11 mouse cellular contexts compared by ENCODE assay signal in the genomic region with DNA sequence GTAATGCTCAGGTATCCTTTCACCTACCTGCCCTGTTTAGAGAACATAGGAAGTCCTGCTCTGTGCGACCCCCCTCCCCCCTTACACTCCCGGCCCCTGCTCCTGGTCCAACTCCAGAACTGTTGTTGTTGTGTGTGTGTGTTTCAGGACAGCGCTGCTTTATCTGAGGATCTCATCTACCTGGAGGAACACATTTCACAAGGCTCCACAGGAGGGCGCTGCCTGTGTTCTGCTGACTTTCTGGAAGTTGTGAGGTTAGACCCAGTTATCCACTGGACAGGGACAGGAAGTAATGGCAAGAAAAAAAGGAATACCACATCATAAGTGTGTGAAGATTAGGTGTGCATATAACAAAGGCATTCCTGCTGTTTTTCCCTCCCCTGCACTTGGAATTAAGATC.
DNase-seq lines count a peak whose midpoint lies in the region; ATAC-seq and TF ChIP-seq lines count a peak whose summit lies in the region.
"Had no signal": no experiment of that assay in that cellular context is flagged by ENCODE, and none has a peak within 500 bp of the region (broad histone marks: within the 10 kb centered on the region; RNA-seq: fewer than 3 reads in every experiment).

No protein-coding gene starts in this region.

- H3K4me3 ChIP-seq in hindbrain, embryonic 11.5 days (ENCODE audit: low read depth, low read length): no peak overlapping the region
- H3K4me3 ChIP-seq in hindbrain, embryonic 14.5 days (replicated peaks; ENCODE audit: low read length): no peak overlapping the region
- H3K4me3 ChIP-seq in stomach, postnatal 0 days (ENCODE audit: low read depth, low read length): no peak overlapping the region
- H3K4me3 ChIP-seq: liver, embryonic 15.5 days; neural tube, embryonic 15.5 days had no signal

- H3K9me3 ChIP-seq in hindbrain, embryonic 11.5 days (ENCODE audit: control insufficient read depth, low read length): no peaks in the 10 kb centered on the region
- no peaks in the 10 kb centered on the region for H3K9me3 ChIP-seq in hindbrain, embryonic 14.5 days (ENCODE audit: control insufficient read depth, low read length)
- no peaks in the 10 kb centered on the region for H3K9me3 ChIP-seq in stomach, postnatal 0 days (ENCODE audit: control insufficient read depth, low read length)
- H3K9me3 ChIP-seq: liver, embryonic 15.5 days; neural tube, embryonic 15.5 days had no signal

- no peak overlapping the region for H3K4me2 ChIP-seq in hindbrain, embryonic 11.5 days (replicated peaks; ENCODE audit: low read depth, low read length)
- no peak overlapping the region for H3K4me2 ChIP-seq in hindbrain, embryonic 14.5 days (replicated peaks)
- no peak overlapping the region for H3K4me2 ChIP-seq in stomach, postnatal 0 days (replicated peaks; ENCODE audit: low read depth)
- H3K4me2 ChIP-seq: liver, embryonic 15.5 days; neural tube, embryonic 15.5 days had no signal

- no peak overlapping the region for H3K27ac ChIP-seq in hindbrain, embryonic 11.5 days (ENCODE audit: low read depth, low read length)
- no peak overlapping the region for H3K27ac ChIP-seq in hindbrain, embryonic 14.5 days
- no peak overlapping the region for H3K27ac ChIP-seq in stomach, postnatal 0 days (replicated peaks)
- H3K27ac ChIP-seq: liver, embryonic 15.5 days; neural tube, embryonic 15.5 days had no signal

- TF ChIP-seq CTCF in stomach, postnatal 0 days (IDR thresholded peaks at IDR 0.05; ENCODE audit: low read depth): peak; percentile 76

- TF ChIP-seq EP300 in stomach, postnatal 0 days (optimal IDR thresholded peaks at IDR 0.05): no peak

- DNase-seq in hindbrain, embryonic 11.5 days (ENCODE audit: low spot score): peak; percentile 5
- DNase-seq in hindbrain, embryonic 14.5 days (ENCODE audit: low spot score): no peak
- DNase-seq in urinary bladder, postnatal 14 days (ENCODE audit: low spot score): peak; percentile 35
- DNase-seq in urinary bladder, postnatal 25 days (ENCODE audit: low spot score): no peak
- peak; percentile 37 for DNase-seq in kidney, postnatal 10 days
- peak; percentile 52 for DNase-seq in stomach, postnatal 0 days (ENCODE audit: low spot score)
- no peak for DNase-seq in spleen, postnatal 36 days (ENCODE audit: low spot score in 2 of 2)
- DNase-seq in frontal cortex, postnatal 25 days (ENCODE audit: low spot score in 2 of 2): no peak
- DNase-seq: thymus, adult 2 months had no signal

- no peaks in the 10 kb centered on the region for H3K4me1 ChIP-seq in hindbrain, embryonic 11.5 days (replicated peaks; ENCODE audit: control insufficient read depth, insufficient read depth, low read length)
- H3K4me1 ChIP-seq in hindbrain, embryonic 14.5 days (replicated peaks; ENCODE audit: control insufficient read depth, insufficient read depth, low read length): no peaks in the 10 kb centered on the region
- no peaks in the 10 kb centered on the region for H3K4me1 ChIP-seq in stomach, postnatal 0 days (replicated peaks; ENCODE audit: control insufficient read depth, insufficient read depth)
- H3K4me1 ChIP-seq: liver, embryonic 15.5 days; neural tube, embryonic 15.5 days had no signal

- H3K9ac ChIP-seq in hindbrain, embryonic 11.5 days (ENCODE audit: low read depth, low read length): no peak overlapping the region
- no peak overlapping the region for H3K9ac ChIP-seq in hindbrain, embryonic 14.5 days
- no peak overlapping the region for H3K9ac ChIP-seq in stomach, postnatal 0 days (ENCODE audit: low read length)
- H3K9ac ChIP-seq: liver, embryonic 15.5 days; neural tube, embryonic 15.5 days had no signal

- ATAC-seq in hindbrain, embryonic 11.5 days (ENCODE audit: low FRiP score): no peak
- no peak for ATAC-seq in hindbrain, embryonic 14.5 days (ENCODE audit: low FRiP score)
- ATAC-seq in stomach, postnatal 0 days (ENCODE audit: low FRiP score, low TSS enrichment): 0 out of 2 replicates have a peak, but pooled peaks have one; percentile 21

- no peaks in the 10 kb centered on the region for H3K27me3 ChIP-seq in hindbrain, embryonic 11.5 days (ENCODE audit: control insufficient read depth, insufficient read depth, low read length)
- no peaks in the 10 kb centered on the region for H3K27me3 ChIP-seq in hindbrain, embryonic 14.5 days (ENCODE audit: control insufficient read depth, insufficient read depth, low read length)
- H3K27me3 ChIP-seq in stomach, postnatal 0 days (ENCODE audit: control insufficient read depth, insufficient read depth, low read length): no peaks in the 10 kb centered on the region
- H3K27me3 ChIP-seq: liver, embryonic 15.5 days; neural tube, embryonic 15.5 days had no signal

- WGBS in hindbrain, embryonic 11.5 days: 62% methylated on average over 4 of the region's 4 CpGs
- WGBS in hindbrain, embryonic 14.5 days: 62% methylated on average over 4 of the region's 4 CpGs
- WGBS in stomach, postnatal 0 days: 55% methylated on average over 4 of the region's 4 CpGs

- H3K36me3 ChIP-seq in hindbrain, embryonic 11.5 days (ENCODE audit: control insufficient read depth, insufficient read depth, low read length): no peaks in the 10 kb centered on the region
- no peaks in the 10 kb centered on the region for H3K36me3 ChIP-seq in hindbrain, embryonic 14.5 days (replicated peaks; ENCODE audit: control insufficient read depth, insufficient read depth)
- no peaks in the 10 kb centered on the region for H3K36me3 ChIP-seq in stomach, postnatal 0 days (ENCODE audit: control insufficient read depth, insufficient read depth, low read length)
- H3K36me3 ChIP-seq: liver, embryonic 15.5 days; neural tube, embryonic 15.5 days had no signal

Comparison
In these comparisons a context has a peak if more than half of its experiments do, and no peak if none do; other contexts are left out.
1. DNase-seq: peak in hindbrain, embryonic 11.5 days (single experiment), urinary bladder, postnatal 14 days (single experiment), kidney, postnatal 10 days (single experiment) and stomach, postnatal 0 days (single experiment); none in hindbrain, embryonic 14.5 days (single experiment), urinary bladder, postnatal 25 days (single experiment), spleen, postnatal 36 days (0 of 2) and frontal cortex, postnatal 25 days (0 of 2).